In the genomic region with DNA sequence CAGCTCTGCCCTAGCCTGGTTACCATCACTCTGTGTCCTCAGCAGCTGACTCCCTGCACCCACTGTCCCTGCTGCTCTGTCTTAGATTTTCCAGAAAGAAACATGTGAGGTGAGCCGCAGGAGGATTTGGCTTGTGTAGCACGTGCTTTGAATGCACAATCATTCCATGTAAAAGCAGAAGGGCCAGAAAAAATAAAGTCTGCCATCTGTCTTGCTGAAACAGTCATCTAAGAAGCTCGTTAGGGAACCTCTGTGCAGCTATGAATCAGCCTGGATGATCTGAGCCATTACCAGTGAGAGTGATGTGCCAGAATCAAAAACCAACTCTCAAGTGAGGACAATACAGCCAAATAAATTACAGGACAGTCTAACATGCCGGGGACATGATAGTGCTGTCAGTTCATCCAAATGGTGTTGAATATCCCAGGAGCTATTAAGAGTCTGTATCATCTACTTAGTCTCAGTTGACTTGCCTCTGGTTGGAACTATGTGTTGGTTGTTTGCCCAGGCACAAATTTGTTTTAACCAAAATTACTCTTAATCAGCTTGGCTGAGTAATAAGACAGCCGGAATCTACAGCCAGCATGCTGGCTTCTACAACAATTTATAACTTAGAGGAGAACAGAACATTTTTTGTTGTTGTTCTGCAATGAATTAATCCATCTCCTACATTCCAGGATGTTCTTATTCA, we compare ENCODE assay signal across 9 mouse cellular contexts.
A peak's percentile ranks its signal among the peaks of the same experiment; 100 is the strongest.
DNase-seq lines count a peak whose midpoint lies in the region; ATAC-seq lines count a peak whose summit lies in the region.
"Had no signal": no experiment of that assay in that cellular context is flagged by ENCODE, and none has a peak within 500 bp of the region (broad histone marks: within the 10 kb centered on the region; RNA-seq: fewer than 3 reads in every experiment).

No protein-coding gene starts in this region.

- peak; percentile 76 for ATAC-seq in hindbrain, embryonic 14.5 days (ENCODE audit: low FRiP score)
- no peak for ATAC-seq in hindbrain, embryonic 11.5 days (ENCODE audit: low FRiP score)
- peak; percentile 60; the same call in 1 of the 2 replicates for ATAC-seq in forebrain, embryonic 15.5 days (replicated peaks)

- H3K4me3 ChIP-seq in hindbrain, embryonic 14.5 days (replicated peaks; ENCODE audit: low read length) = no peak overlapping the region
- H3K4me3 ChIP-seq in hindbrain, embryonic 11.5 days (ENCODE audit: low read depth, low read length) = no peak overlapping the region
- H3K4me3 ChIP-seq in forebrain, embryonic 15.5 days = no peak overlapping the region
- H3K4me3 ChIP-seq: liver, embryonic 13.5 days had no signal

- WGBS in hindbrain, embryonic 14.5 days = 62% methylated on average over 5 of the region's 5 CpGs
- WGBS in hindbrain, embryonic 11.5 days = 81% methylated on average over 5 of the region's 5 CpGs
- WGBS in forebrain, embryonic 15.5 days = 40% methylated on average over 5 of the region's 5 CpGs

- no peak overlapping the region for H3K9ac ChIP-seq in hindbrain, embryonic 14.5 days
- no peak overlapping the region for H3K9ac ChIP-seq in hindbrain, embryonic 11.5 days (ENCODE audit: low read depth, low read length)
- no peak overlapping the region for H3K9ac ChIP-seq in forebrain, embryonic 15.5 days (replicated peaks)
- H3K9ac ChIP-seq: liver, embryonic 13.5 days had no signal

- no peaks in the 10 kb centered on the region for H3K36me3 ChIP-seq in hindbrain, embryonic 14.5 days (replicated peaks; ENCODE audit: control insufficient read depth, insufficient read depth)
- H3K36me3 ChIP-seq in hindbrain, embryonic 11.5 days (ENCODE audit: control insufficient read depth, insufficient read depth, low read length) = no peaks in the 10 kb centered on the region
- H3K36me3 ChIP-seq in forebrain, embryonic 15.5 days = no peaks in the 10 kb centered on the region
- H3K36me3 ChIP-seq: liver, embryonic 13.5 days had no signal

- H3K9me3 ChIP-seq in hindbrain, embryonic 14.5 days (ENCODE audit: control insufficient read depth, low read length) = 0 out of 2 replicates have a peak, but pooled peaks cover 2% of the 10 kb centered on the region
- no peaks in the 10 kb centered on the region for H3K9me3 ChIP-seq in hindbrain, embryonic 11.5 days (ENCODE audit: control insufficient read depth, low read length)
- 0 out of 2 replicates have a peak, but pooled peaks cover 11% of the 10 kb centered on the region for H3K9me3 ChIP-seq in forebrain, embryonic 15.5 days
- H3K9me3 ChIP-seq: liver, embryonic 13.5 days had no signal

- no peaks in the 10 kb centered on the region for H3K27me3 ChIP-seq in hindbrain, embryonic 14.5 days (ENCODE audit: control insufficient read depth, insufficient read depth, low read length)
- no peaks in the 10 kb centered on the region for H3K27me3 ChIP-seq in hindbrain, embryonic 11.5 days (ENCODE audit: control insufficient read depth, insufficient read depth, low read length)
- H3K27me3 ChIP-seq in forebrain, embryonic 15.5 days = no peaks in the 10 kb centered on the region
- H3K27me3 ChIP-seq: liver, embryonic 13.5 days had no signal

- H3K27ac ChIP-seq in hindbrain, embryonic 14.5 days = no peak overlapping the region
- H3K27ac ChIP-seq in hindbrain, embryonic 11.5 days (ENCODE audit: low read depth, low read length) = no peak overlapping the region
- H3K27ac ChIP-seq in forebrain, embryonic 15.5 days (replicated peaks) = no peak overlapping the region
- H3K27ac ChIP-seq: liver, embryonic 13.5 days had no signal

- no peak overlapping the region for H3K4me2 ChIP-seq in hindbrain, embryonic 14.5 days (replicated peaks)
- H3K4me2 ChIP-seq in hindbrain, embryonic 11.5 days (replicated peaks; ENCODE audit: low read depth, low read length) = no peak overlapping the region
- no peak overlapping the region for H3K4me2 ChIP-seq in forebrain, embryonic 15.5 days (replicated peaks)
- H3K4me2 ChIP-seq: liver, embryonic 13.5 days had no signal

- DNase-seq in hindbrain, embryonic 14.5 days (ENCODE audit: low spot score) = no peak
- no peak for DNase-seq in hindbrain, embryonic 11.5 days (ENCODE audit: low spot score)
- DNase-seq in layer of hippocampus, postnatal 10 days (ENCODE audit: low spot score in 2 of 2) = peak; percentile 25 to 28
- peak; percentile 56 to 66 for DNase-seq in right cerebral cortex, postnatal 10 days (ENCODE audit: low spot score in 2 of 2)
- DNase-seq in kidney, postnatal 4 days = no peak
- no peak for DNase-seq in yolk sac, embryonic 10.5 days (ENCODE audit: low spot score)
- no peak for DNase-seq in adrenal gland, postnatal 25 days
- DNase-seq: liver, embryonic 13.5 days had no signal

- no peaks in the 10 kb centered on the region for H3K4me1 ChIP-seq in hindbrain, embryonic 14.5 days (replicated peaks; ENCODE audit: control insufficient read depth, insufficient read depth, low read length)
- no peaks in the 10 kb centered on the region for H3K4me1 ChIP-seq in hindbrain, embryonic 11.5 days (replicated peaks; ENCODE audit: control insufficient read depth, insufficient read depth, low read length)
- no peaks in the 10 kb centered on the region for H3K4me1 ChIP-seq in forebrain, embryonic 15.5 days
- H3K4me1 ChIP-seq: liver, embryonic 13.5 days had no signal

Comparison
In these comparisons a context has a peak if more than half of its experiments do, and no peak if none do; other contexts are left out.
1. DNase-seq: peak in layer of hippocampus, postnatal 10 days (2 of 2) and right cerebral cortex, postnatal 10 days (2 of 2); none in hindbrain, embryonic 14.5 days (single experiment), hindbrain, embryonic 11.5 days (single experiment), kidney, postnatal 4 days (0 of 2), yolk sac, embryonic 10.5 days (single experiment) and adrenal gland, postnatal 25 days (single experiment).